Mouse (Mus musculus): ENCODE measurements around the gene Pdss2.
A peak's percentile ranks its signal among the peaks of the same experiment; 100 is the strongest.
"Not testable (repeated sequence)": the region's sequence is repeated elsewhere in the genome, so short reads cannot be mapped to it uniquely, and the experiment has no call there.

Pdss2 gene

GRCm38 (mm10) chr10:43373666-43374065, 152.4 kb downstream of the Pdss2 start:
- no peak for DNase-seq (ENCODE audit: low read depth, low spot score)

- DNase-seq (ENCODE audit: low read depth, low spot score) = no peak
Observed at GRCm38 (mm10) chr10:43375286-43375685, 154.0 kb downstream of the Pdss2 start.

DNA sequence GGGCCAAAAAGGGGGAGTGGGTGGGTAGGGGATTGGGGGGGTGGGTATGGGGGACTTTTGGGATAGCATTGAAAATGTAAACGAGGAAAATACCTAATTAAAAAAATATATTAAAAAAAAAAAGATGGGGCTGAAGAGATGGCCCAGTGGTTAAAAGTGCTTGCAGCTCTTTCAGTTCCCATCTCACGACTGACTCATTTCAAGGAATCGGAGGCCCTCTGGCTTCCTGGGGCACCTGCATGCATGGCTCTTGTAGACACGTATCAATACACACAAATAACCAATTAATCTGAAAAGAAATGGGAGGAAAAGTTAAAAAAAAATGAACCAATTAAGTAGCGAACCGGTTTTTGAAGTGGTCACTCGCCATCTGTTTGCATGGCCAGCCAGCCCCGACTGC, 155.5 kb downstream of the Pdss2 start:
- DNase-seq (ENCODE audit: low read depth, low spot score) = no peak

GRCm38 (mm10) chr10:43378279-43378678, 157.0 kb downstream of the Pdss2 start:
- peak; percentile 29 for DNase-seq (ENCODE audit: low read depth, low spot score)

DNA sequence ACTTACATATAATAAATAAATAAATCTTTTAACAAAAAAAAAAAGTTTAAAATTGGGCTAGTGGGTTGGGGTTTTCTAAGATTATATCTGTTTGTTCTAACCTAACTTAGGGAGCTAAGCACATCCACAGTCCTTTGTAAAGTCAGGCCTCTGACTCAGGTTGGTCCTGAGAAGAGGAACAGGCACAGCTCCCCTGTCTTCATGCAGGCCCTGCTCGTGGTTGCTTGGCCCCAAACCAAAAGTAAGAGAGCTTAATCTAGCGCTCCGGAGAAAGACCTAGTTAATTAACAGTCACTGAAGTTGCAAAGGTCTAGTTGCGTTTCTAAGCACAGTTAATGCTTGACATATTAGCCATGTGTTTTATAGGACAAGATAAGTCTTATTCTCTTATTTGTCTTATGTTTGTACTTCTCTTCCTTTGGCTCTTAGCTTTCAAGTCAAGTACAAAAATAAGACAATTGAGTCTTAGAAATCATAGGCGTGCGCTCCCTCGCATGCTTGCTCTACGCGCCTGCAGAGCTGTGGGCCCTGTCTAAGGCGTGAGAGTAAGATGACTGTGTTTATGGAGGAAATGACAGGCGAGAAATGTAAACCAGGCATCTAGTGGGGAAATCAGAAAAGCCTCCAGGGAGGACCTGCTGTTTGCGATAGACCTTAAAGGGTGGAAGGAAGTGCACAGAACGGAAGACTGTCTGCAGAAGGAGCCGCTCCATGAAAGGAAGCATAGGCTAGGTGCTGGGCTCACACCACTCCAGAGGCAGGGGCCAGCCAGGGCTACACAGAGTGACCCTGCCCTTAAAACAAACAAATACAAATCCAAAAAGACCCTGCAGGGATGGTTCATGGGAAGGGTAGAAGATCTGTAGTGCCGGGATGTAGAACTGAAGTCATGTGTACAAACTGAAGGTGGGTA, 157.7 kb downstream of the Pdss2 start:
- no peak for DNase-seq (ENCODE audit: low read depth, low spot score)

- no peak for DNase-seq (ENCODE audit: low read depth, low spot score)
Observed at GRCm38 (mm10) chr10:43382660-43383059, 161.4 kb downstream of the Pdss2 start.

- DNase-seq (ENCODE audit: low read depth, low spot score) = no peak
Observed at GRCm38 (mm10) chr10:43384623-43385022, 163.3 kb downstream of the Pdss2 start.

- DNase-seq (ENCODE audit: low read depth, low spot score) = no peak
Observed at GRCm38 (mm10) chr10:43392921-43393320, 171.6 kb downstream of the Pdss2 start.

DNA sequence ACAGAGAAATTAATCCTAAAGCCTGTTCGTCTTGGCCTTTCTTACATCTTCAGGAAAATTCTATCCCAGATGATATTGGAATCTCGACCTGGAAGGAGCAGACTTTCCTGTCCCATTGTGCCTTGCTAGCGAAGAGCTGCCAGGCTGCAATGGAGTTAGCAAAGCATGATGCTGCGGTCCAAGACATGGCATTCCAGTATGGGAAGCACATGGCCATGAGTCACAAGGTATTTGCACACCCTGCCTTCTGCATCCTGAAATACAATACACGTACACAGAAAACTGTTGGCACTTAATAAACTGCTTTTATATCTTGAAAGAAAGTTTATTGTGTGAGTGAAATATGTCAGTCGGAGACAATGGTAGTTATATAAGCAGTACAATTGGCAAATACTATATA, 172.5 kb downstream of the Pdss2 start:
- DNase-seq (ENCODE audit: low read depth, low spot score) = no peak

DNA sequence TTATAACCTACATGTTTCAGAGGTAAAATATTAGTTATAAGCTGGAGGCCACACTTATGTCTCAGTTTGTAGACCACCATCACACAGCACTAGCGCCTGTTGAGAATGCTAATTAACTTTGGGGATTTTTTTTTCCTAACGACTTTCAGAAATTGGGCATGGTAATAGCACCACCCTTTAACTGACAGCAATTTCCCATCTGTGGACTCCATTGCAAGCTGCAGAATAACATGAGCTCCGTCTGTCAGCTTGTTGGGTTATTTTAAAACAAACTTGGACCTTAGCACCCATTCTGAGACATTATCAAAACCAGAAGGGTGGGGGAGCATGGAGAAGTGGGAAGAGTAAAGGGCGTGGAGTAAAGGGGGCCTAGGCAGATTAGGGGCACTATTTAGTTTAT, 174.5 kb downstream of the Pdss2 start:
- DNase-seq (ENCODE audit: low read depth, low spot score) = no peak

DNA sequence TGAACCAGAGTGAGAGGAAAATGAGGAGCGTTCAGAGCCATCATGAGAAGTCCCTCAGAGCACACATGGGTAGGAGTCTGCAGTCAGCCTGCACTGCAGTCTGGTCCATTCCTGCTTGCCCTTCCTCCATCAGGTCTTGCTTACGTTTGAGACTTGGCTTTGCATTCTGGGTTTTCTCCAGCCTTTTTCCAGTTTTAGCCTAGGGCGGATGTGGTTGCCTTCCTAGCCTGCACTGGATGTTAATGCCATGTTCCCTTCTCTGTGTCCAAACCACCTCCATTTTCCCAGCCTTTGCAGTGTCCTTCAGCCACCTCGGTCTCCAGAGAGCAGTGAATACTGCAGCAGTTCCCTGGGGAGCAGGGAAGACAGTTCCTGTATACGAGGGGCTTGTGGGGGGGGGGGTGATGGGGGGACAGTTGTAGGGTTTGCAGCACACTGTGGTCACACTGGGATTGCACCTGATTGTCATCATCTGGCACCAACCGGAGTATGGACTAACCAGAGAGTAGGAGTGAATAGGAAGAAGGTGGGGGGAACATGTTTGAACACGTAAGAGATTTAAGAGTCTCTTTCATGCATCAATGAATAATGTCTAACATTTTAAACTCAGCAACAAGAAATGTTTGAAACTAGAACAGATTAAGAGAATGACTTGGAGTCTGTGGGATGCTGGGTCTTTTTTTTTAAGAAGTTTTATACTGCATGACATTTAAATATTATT, 178.5 kb downstream of the Pdss2 start:
- no peak for DNase-seq (ENCODE audit: low read depth, low spot score)

DNA sequence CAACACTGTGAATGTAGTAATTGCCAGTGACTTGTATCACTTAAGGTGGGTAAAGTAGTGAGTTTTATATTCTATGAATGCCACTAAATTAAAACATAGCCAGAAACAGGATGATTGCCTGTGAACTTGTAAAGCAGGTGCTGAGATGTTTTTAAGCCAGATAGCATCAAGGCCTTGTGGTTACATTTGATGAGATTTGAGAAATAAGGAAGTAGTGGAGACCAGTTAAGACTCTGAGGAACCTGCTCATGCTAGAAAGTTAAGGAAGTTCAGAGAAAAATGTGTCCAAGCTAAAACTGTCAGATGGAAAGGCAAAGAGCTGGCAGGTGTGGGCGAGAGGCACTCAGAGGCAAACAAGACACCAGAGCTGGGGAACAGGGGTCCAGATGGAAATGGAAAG, 184.8 kb downstream of the Pdss2 start:
- no peak for DNase-seq (ENCODE audit: low read depth, low spot score)

GRCm38 (mm10) chr10:43406885-43407284, 185.6 kb downstream of the Pdss2 start:
- no peak for DNase-seq (ENCODE audit: low read depth, low spot score)

- no peak for DNase-seq (ENCODE audit: low read depth, low spot score)
Observed at GRCm38 (mm10) chr10:43409506-43410230, 188.4 kb downstream of the Pdss2 start.

DNA sequence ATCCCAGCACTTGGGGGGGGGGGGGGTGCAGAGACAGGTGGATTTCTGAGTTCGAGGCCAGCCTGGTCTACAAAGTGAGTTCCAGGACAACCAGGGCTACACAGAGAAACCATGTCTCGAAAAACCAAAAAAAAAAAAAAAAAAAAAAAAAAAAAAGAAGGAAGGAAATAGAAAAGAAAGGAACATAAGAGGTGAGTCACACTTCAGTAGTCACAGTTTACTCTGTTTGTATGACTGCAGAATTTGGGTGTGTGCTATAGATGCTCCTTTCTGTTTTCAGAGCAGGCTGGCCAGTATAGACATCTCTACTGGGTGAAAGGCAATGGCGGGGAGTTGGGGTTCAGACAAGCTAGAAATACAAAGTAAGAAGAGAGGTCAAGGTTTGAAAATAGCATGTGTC, 189.9 kb downstream of the Pdss2 start:
- not testable (repeated sequence) for DNase-seq (ENCODE audit: low read depth, low spot score)

- no peak for DNase-seq (ENCODE audit: low read depth, low spot score)
Observed at GRCm38 (mm10) chr10:43417346-43417745, 196.1 kb downstream of the Pdss2 start.

GRCm38 (mm10) chr10:43420660-43421413, 199.6 kb downstream of the Pdss2 start:
- no peak for DNase-seq (ENCODE audit: low read depth, low spot score)

- no peak for DNase-seq (ENCODE audit: low read depth, low spot score)
Observed at GRCm38 (mm10) chr10:43422061-43422770, 200.9 kb downstream of the Pdss2 start.

DNA sequence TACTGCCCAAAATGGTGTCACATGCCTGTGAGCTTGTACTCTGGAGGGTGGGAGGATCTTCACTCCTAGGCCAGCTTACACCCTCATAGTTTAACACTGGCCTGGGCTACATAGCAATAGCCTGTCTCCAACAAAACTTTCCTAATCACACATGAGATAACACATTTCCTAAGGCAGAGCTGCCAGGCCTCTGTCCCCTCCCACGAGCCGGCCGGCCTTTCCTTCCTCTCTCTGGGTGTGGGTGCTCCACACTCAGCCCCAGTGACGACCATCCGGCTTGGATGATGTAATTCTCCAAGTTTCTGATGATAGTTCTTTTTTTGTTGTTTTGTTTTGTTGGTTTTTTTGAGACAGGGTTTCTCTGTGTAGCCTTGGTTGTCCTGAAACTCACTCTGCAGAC, 203.3 kb downstream of the Pdss2 start:
- no peak for DNase-seq (ENCODE audit: low read depth, low spot score)

- no peak for DNase-seq (ENCODE audit: low read depth, low spot score)
Observed at GRCm38 (mm10) chr10:43430606-43431005, 209.3 kb downstream of the Pdss2 start.

- no peak for DNase-seq (ENCODE audit: low read depth, low spot score)
Observed at GRCm38 (mm10) chr10:43434326-43434725, 213.0 kb downstream of the Pdss2 start.

All from retina, postnatal 7 days (tissue).